Mouse (Mus musculus): ENCODE results near the gene Med7.
"Not testable (repeated sequence)": the region's sequence is repeated elsewhere in the genome, so short reads cannot be mapped to it uniquely, and the experiment has no call there.

Med7 gene

GRCm38 (mm10) chr11:46436760-46437458 lies at the start of gene Med7:
Gene Med7 (plus strand): TSS chr11:46436925.
- DNase-seq = peak; percentile 93 to 95

- no peak for DNase-seq
These were observed 49.7 kb upstream of the Med7 start for GRCm38 (mm10) chr11:46387061-46387460.

GRCm38 (mm10) chr11:46388438-46388837 lies 48.3 kb upstream of the Med7 start:
- DNase-seq = no peak

- no peak for DNase-seq
These were observed 47.2 kb upstream of the Med7 start, which contains the start of gene Itk for GRCm38 (mm10) chr11:46389336-46390117. Gene Itk (minus strand): TSS chr11:46389515.

GRCm38 (mm10) chr11:46390621-46391020 lies 46.1 kb upstream of the Med7 start:
- DNase-seq = no peak

GRCm38 (mm10) chr11:46392890-46393289 lies 43.8 kb upstream of the Med7 start:
- no peak for DNase-seq

- no peak for DNase-seq
These were observed 43.3 kb upstream of the Med7 start for GRCm38 (mm10) chr11:46393413-46393812.

- DNase-seq = no peak
These were observed 41.6 kb upstream of the Med7 start for GRCm38 (mm10) chr11:46395088-46395487.

GRCm38 (mm10) chr11:46395698-46396097 lies 41.0 kb upstream of the Med7 start:
- no peak for DNase-seq

- DNase-seq = no peak
These were observed 40.4 kb upstream of the Med7 start, which contains the start of gene Fam71b for GRCm38 (mm10) chr11:46396167-46396859. Gene Fam71b (plus strand): TSS chr11:46396559.

GRCm38 (mm10) chr11:46396860-46397179 lies 39.9 kb upstream of the Med7 start:
- no peak for DNase-seq

GRCm38 (mm10) chr11:46397900-46398299 lies 38.8 kb upstream of the Med7 start:
- DNase-seq = no peak

- DNase-seq = no peak
These were observed 38.3 kb upstream of the Med7 start for GRCm38 (mm10) chr11:46398473-46398872.

GRCm38 (mm10) chr11:46398933-46399383 lies 37.8 kb upstream of the Med7 start:
- no peak for DNase-seq

GRCm38 (mm10) chr11:46401555-46401954 lies 35.2 kb upstream of the Med7 start:
- DNase-seq = no peak

GRCm38 (mm10) chr11:46404986-46405385 lies 31.7 kb upstream of the Med7 start:
- DNase-seq = no peak

- DNase-seq = peak; percentile 25 to 42
These were observed 30.0 kb upstream of the Med7 start for GRCm38 (mm10) chr11:46406721-46407120.

GRCm38 (mm10) chr11:46410018-46410563 lies 26.6 kb upstream of the Med7 start:
- DNase-seq = no peak

- no peak for DNase-seq
These were observed 18.3 kb upstream of the Med7 start for GRCm38 (mm10) chr11:46418438-46418837.

- DNase-seq = no peak
These were observed 17.9 kb upstream of the Med7 start for GRCm38 (mm10) chr11:46418860-46419259.

GRCm38 (mm10) chr11:46421086-46421888 lies 15.4 kb upstream of the Med7 start:
- DNase-seq = no peak

- DNase-seq = not testable (repeated sequence)
These were observed 8.6 kb upstream of the Med7 start for GRCm38 (mm10) chr11:46428131-46428530.
